ENCODE assay signal across 27 mouse cellular contexts in the genomic region with DNA sequence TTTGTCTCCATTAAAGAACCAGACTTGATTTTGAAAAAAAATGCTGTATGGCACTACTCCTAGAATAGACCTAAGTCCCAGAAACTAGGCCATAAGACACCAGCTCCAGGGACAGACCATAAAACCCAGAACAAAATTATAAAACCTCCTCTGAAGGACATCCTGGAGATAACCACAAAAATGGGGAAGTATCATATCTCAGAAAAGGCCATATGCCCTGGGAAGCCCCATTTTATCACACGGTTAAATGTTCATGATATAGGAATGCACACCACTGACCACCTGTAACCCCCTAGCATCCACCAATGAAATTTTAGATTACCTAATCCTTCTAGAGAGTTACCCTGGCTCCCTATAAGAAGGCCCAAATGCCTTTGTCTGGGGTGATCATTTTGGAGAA. TPM values are rescaled to one million over a fixed set of nuclear protein-coding genes. Genes with fewer than 3 reads are reported as not detected.
DNase-seq lines count a peak whose midpoint lies in the region; ATAC-seq and TF ChIP-seq lines count a peak whose summit lies in the region.
"Had no signal": no experiment of that assay in that cellular context is flagged by ENCODE, and none has a peak within 500 bp of the region (broad histone marks: within the 10 kb centered on the region; RNA-seq: fewer than 3 reads in every experiment).

No protein-coding gene starts in this region.

- peak overlapping the region in 1 of 2 experiments; percentile 13; a peak in 1 of 4 replicates for H3K4me3 ChIP-seq in MEL (ENCODE audit: control insufficient read depth in 1 of 2, insufficient read depth in 1 of 2, low read depth in 2 of 2, low read length in 2 of 2)
- no peak overlapping the region for H3K4me3 ChIP-seq in thymus, adult 2 months (ENCODE audit: control insufficient read depth, insufficient read depth, low read length)
- H3K4me3 ChIP-seq: embryonic facial prominence, embryonic 12.5 days; forebrain, embryonic 13.5 days; forebrain, embryonic 15.5 days had no signal

- no peaks in the 10 kb centered on the region for H3K27me3 ChIP-seq in MEL (ENCODE audit: control insufficient read depth in 1 of 2, insufficient read depth in 2 of 2, low read length in 2 of 2)
- no peaks in the 10 kb centered on the region; the same call in 1 of the 2 replicates for H3K27me3 ChIP-seq in thymus, adult 2 months (ENCODE audit: control insufficient read depth, insufficient read depth, low read length)
- H3K27me3 ChIP-seq: embryonic facial prominence, embryonic 12.5 days; forebrain, embryonic 13.5 days; forebrain, embryonic 15.5 days; Patski had no signal

- peaks cover 0 to 45% of the 10 kb centered on the region in 2 experiments; a peak in 2 of 4 replicates for H3K36me3 ChIP-seq in MEL (ENCODE audit: control insufficient read depth in 1 of 2, insufficient read depth in 2 of 2, low read length in 2 of 2)
- H3K36me3 ChIP-seq in thymus, adult 2 months (ENCODE audit: control insufficient read depth, insufficient read depth, low read length) = no peaks in the 10 kb centered on the region
- H3K36me3 ChIP-seq: embryonic facial prominence, embryonic 12.5 days; forebrain, embryonic 15.5 days had no signal

- peaks cover 20 to 25% of the 10 kb centered on the region in 2 experiments for H3K4me1 ChIP-seq in MEL (ENCODE audit: control insufficient read depth in 1 of 2, insufficient read depth in 2 of 2, low read length in 2 of 2)
- no peaks in the 10 kb centered on the region; the same call in 1 of the 2 replicates for H3K4me1 ChIP-seq in thymus, adult 2 months (replicated peaks; ENCODE audit: control insufficient read depth, insufficient read depth, low read length)
- H3K4me1 ChIP-seq: embryonic facial prominence, embryonic 12.5 days had no signal

- peak; percentile 48 for ATAC-seq in common myeloid progenitor, adult 5-6 weeks (replicated peaks; ENCODE audit: low read depth, poor library complexity, severe bottlenecking)
- peak; percentile 27 for ATAC-seq in megakaryocyte progenitor cell, adult 5-6 weeks (replicated peaks; ENCODE audit: poor library complexity)
- ATAC-seq: activated CD4-positive, CD25-positive, alpha-beta regulatory T cell, adult 4 months; forebrain, embryonic 13.5 days; forebrain, embryonic 15.5 days; forebrain, postnatal 0 days; Patski had no signal

- TF ChIP-seq EP300 in MEL (IDR thresholded peaks at IDR 0.05; ENCODE audit: low read depth in 1 of 2, low read length in 2 of 2) = peak; percentile 80 to 94

- H3K9me3 ChIP-seq in MEL (replicated peaks; ENCODE audit: insufficient read depth, low read length) = no peaks in the 10 kb centered on the region
- H3K9me3 ChIP-seq: embryonic facial prominence, embryonic 12.5 days; forebrain, embryonic 13.5 days; forebrain, embryonic 15.5 days had no signal

- no peak for TF ChIP-seq POLR2A in MEL (IDR thresholded peaks at IDR 0.05; ENCODE audit: control insufficient read depth in 1 of 2, insufficient read depth in 1 of 2, low read depth in 1 of 2, low read length in 2 of 2, poor library complexity in 1 of 2)
- no peak for TF ChIP-seq POLR2A in thymus, adult 2 months (IDR thresholded peaks at IDR 0.05; ENCODE audit: control insufficient read depth, extremely low read depth, insufficient read depth, low read length, poor library complexity)

- DNase-seq in 416B (ENCODE audit: low read depth) = peak; percentile 79
- peak; percentile 76 for DNase-seq in MEL (ENCODE audit: low read depth, low spot score)
- no peak for DNase-seq in thymus, adult 2 months
- no peak for DNase-seq in layer of hippocampus, postnatal 25 days (ENCODE audit: extremely low spot score in 1 of 2, low spot score in 1 of 2)
- DNase-seq in thymus, postnatal 36 days = no peak
- no peak for DNase-seq in kidney, postnatal 4 days
- DNase-seq: adrenal gland, adult 8-10 months; adrenal gland, postnatal 14 days; adrenal gland, postnatal 36 days; cerebellum, adult 11-12 months; cerebellum, adult 2 months; cerebellum, adult 9-10 months; cerebellum, postnatal 10 days; cerebellum, postnatal 25 days; embryo, embryonic 11 days; forebrain, postnatal 0 days had no signal

- TF ChIP-seq CTCF in MEL (IDR thresholded peaks at IDR 0.05 in 2 of 3, conservative IDR thresholded peaks at IDR 0.05 in 1 of 3; ENCODE audit: control insufficient read depth in 1 of 3, insufficient read depth in 1 of 3, low read depth in 2 of 3, low read length in 3 of 3, poor library complexity in 1 of 3, severe bottlenecking in 1 of 3) = no peak
- no peak for TF ChIP-seq CTCF in thymus, adult 2 months (IDR thresholded peaks at IDR 0.05; ENCODE audit: borderline replicate concordance, control insufficient read depth, extremely low read depth, insufficient read depth, low read length, poor library complexity)

- H3K79me2 ChIP-seq in MEL (ENCODE audit: control insufficient read depth, insufficient read depth, low read length, poor library complexity) = peaks cover 5% of the 10 kb centered on the region; the same call in 1 of the 2 replicates

- WGBS in thymus, adult 2 months = 27% methylated on average over 1 of the region's 1 CpGs

- H3K27ac ChIP-seq in MEL (ENCODE audit: control insufficient read depth, low read depth, low read length) = peak overlapping the region; percentile 39; the same call in 1 of the 2 replicates
- no peak overlapping the region for H3K27ac ChIP-seq in thymus, adult 2 months (ENCODE audit: control insufficient read depth, insufficient read depth, low read length)
- H3K27ac ChIP-seq: embryonic facial prominence, embryonic 12.5 days; forebrain, embryonic 13.5 days; forebrain, embryonic 15.5 days had no signal

- no peak for TF ChIP-seq RAD21 in MEL (IDR thresholded peaks at IDR 0.05; ENCODE audit: low read depth, low read length)

- no peak overlapping the region for H3K9ac ChIP-seq in MEL (ENCODE audit: control insufficient read depth, low read depth, low read length, poor library complexity, severe bottlenecking)
- H3K9ac ChIP-seq: embryonic facial prominence, embryonic 12.5 days; forebrain, embryonic 13.5 days; forebrain, embryonic 15.5 days; forebrain, postnatal 0 days had no signal

TF ChIP-seq in MEL, 35 proteins besides CTCF, POLR2A, EP300 and RAD21 (continues in another document):
- TF ChIP-seq CHD1 (IDR thresholded peaks at IDR 0.05; ENCODE audit: low read depth, low read length) (no peak), NELFE (IDR thresholded peaks at IDR 0.05; ENCODE audit: low read depth, low read length) (no peak), MYB (IDR thresholded peaks at IDR 0.05; ENCODE audit: low read depth, low read length) (peak; percentile 25; the same call in 1 of the 2 replicates), MAFK (IDR thresholded peaks at IDR 0.05; ENCODE audit: borderline replicate concordance, low read depth, low read length) (peak; percentile 47; the same call in 1 of the 2 replicates), CHD2 (IDR thresholded peaks at IDR 0.05; ENCODE audit: low read length) (0 out of 2 replicates have a peak, but pooled peaks have one; percentile 22), MAX (IDR thresholded peaks at IDR 0.05; ENCODE audit: low read length) (0 out of 2 replicates have a peak, but pooled peaks have one; percentile 45), TCF12 (IDR thresholded peaks at IDR 0.05; ENCODE audit: low read depth, low read length) (peak; percentile 73), GATA1 (IDR thresholded peaks at IDR 0.05; ENCODE audit: low read depth, low read length) (peak; percentile 80), RCOR1 (IDR thresholded peaks at IDR 0.05; ENCODE audit: low read depth, low read length) (peak; percentile 86), JUND (IDR thresholded peaks at IDR 0.05; ENCODE audit: low read depth, low read length) (no peak), USF1 (IDR thresholded peaks at IDR 0.05; ENCODE audit: low read depth, low read length) (no peak), BHLHE40 (IDR thresholded peaks at IDR 0.05; ENCODE audit: borderline replicate concordance, low read depth, low read length) (peak; percentile 45; the same call in 1 of the 2 replicates), MEF2A (IDR thresholded peaks at IDR 0.05; ENCODE audit: extremely low read depth, insufficient replicate concordance, low read depth, low read length, poor library complexity, severe bottlenecking) (no peak)

RNA-seq across cellular contexts. Expression of gene 9130008F23Rik, which starts 4.8 kb away (rescaled TPM):
- total RNA-seq in MEL (2012; rRNA removed) = 1.2 and 1.3 TPM in 2 replicates
- 1 to 10 TPM in 1 of 2 experiments, not detected in 1; 1.1 TPM for polyA plus RNA-seq in MEL (2012; ENCODE audit: insufficient read depth in 1 of 2, insufficient read length in 2 of 2, low read depth in 1 of 2, low replicate concordance in 2 of 2, missing spikeins in 1 of 2)
- 5.7 and 6.2 TPM in 2 replicates for total RNA-seq in common myeloid progenitor, adult 5-6 weeks (2017)
- 0.94 and 1.2 TPM in 2 replicates for total RNA-seq in megakaryocyte progenitor cell, adult 5-6 weeks (2015)
- 3.2 and 6.0 TPM in 2 replicates for total RNA-seq in megakaryocyte progenitor cell, adult 5-6 weeks (2017)
- 0.70 and 1.3 TPM in 2 replicates for polyA plus RNA-seq in thymus, adult 2 months (2012; rRNA removed)
- under 1 TPM; 0.21 to 0.22 TPM for total RNA-seq in layer of hippocampus, postnatal 25 days (2021)
- polyA plus RNA-seq: activated CD4-positive, CD25-positive, alpha-beta regulatory T cell, adult 4 months had no signal

RNA-seq across cellular contexts. Expression of gene Glyatl3, which starts 38.6 kb away (rescaled TPM):
- total RNA-seq in MEL (2012; rRNA removed) = not detected in 2 replicates
- under 1 TPM in 1 of 2 experiments, not detected in 1; 0.33 TPM for polyA plus RNA-seq in MEL (2012; ENCODE audit: insufficient read depth in 1 of 2, insufficient read length in 2 of 2, low read depth in 1 of 2, low replicate concordance in 2 of 2, missing spikeins in 1 of 2)
- total RNA-seq in common myeloid progenitor, adult 5-6 weeks (2017) = not detected in 2 replicates
- total RNA-seq in megakaryocyte progenitor cell, adult 5-6 weeks (2015) = not detected in 2 replicates
- not detected in 2 replicates for total RNA-seq in megakaryocyte progenitor cell, adult 5-6 weeks (2017)
- polyA plus RNA-seq in thymus, adult 2 months (2012; rRNA removed) = 0.09 and 0.27 TPM in 2 replicates
- total RNA-seq in layer of hippocampus, postnatal 25 days (2021) = not detected
- total RNA-seq: adrenal gland, adult 18-20 months; adrenal gland, adult 8-10 months; adrenal gland, postnatal 14 days; adrenal gland, postnatal 36 days; ES-E14; forebrain, postnatal 0 days had no signal
- polyA plus RNA-seq: activated CD4-positive, CD25-positive, alpha-beta regulatory T cell, adult 4 months; C2C12; cerebellum, adult 2 months; forebrain, embryonic 11.5 days; forebrain, embryonic 13.5 days; forebrain, embryonic 15.5 days; forebrain, postnatal 0 days; Patski had no signal

RNA-seq across cellular contexts. Expression of gene Mut, which starts 58.9 kb away (rescaled TPM):
- total RNA-seq in MEL (2012; rRNA removed) = 21.2 and 25.8 TPM in 2 replicates
- polyA plus RNA-seq in MEL (2012; ENCODE audit: insufficient read depth in 1 of 2, insufficient read length in 2 of 2, low read depth in 1 of 2, low replicate concordance in 2 of 2, missing spikeins in 1 of 2) = 10 to 100 TPM; 25.0 to 65.8 TPM
- total RNA-seq in common myeloid progenitor, adult 5-6 weeks (2017) = 30.6 and 31.2 TPM in 2 replicates
- total RNA-seq in megakaryocyte progenitor cell, adult 5-6 weeks (2015) = 20.8 and 22.2 TPM in 2 replicates
- 26.7 and 33.2 TPM in 2 replicates for total RNA-seq in megakaryocyte progenitor cell, adult 5-6 weeks (2017)
- polyA plus RNA-seq in thymus, adult 2 months (2012; rRNA removed) = 9.1 and 9.2 TPM in 2 replicates
- 10 to 100 TPM; 43.8 to 49.5 TPM for total RNA-seq in layer of hippocampus, postnatal 25 days (2021)

RNA-seq across cellular contexts. Expression of gene Cenpq, which starts 59.3 kb away (rescaled TPM):
- total RNA-seq in MEL (2012; rRNA removed) = 18.9 and 20.9 TPM in 2 replicates
- polyA plus RNA-seq in MEL (2012; ENCODE audit: insufficient read depth in 1 of 2, insufficient read length in 2 of 2, low read depth in 1 of 2, low replicate concordance in 2 of 2, missing spikeins in 1 of 2) = 10 to 100 TPM in 1 of 2 experiments, not detected in 1; 25.5 TPM
- total RNA-seq in common myeloid progenitor, adult 5-6 weeks (2017) = 59.5 and 60.1 TPM in 2 replicates
- 49.8 and 51.9 TPM in 2 replicates for total RNA-seq in megakaryocyte progenitor cell, adult 5-6 weeks (2015)
- total RNA-seq in megakaryocyte progenitor cell, adult 5-6 weeks (2017) = 53.6 and 56.3 TPM in 2 replicates
- 3.9 and 4.8 TPM in 2 replicates for polyA plus RNA-seq in thymus, adult 2 months (2012; rRNA removed)
- total RNA-seq in layer of hippocampus, postnatal 25 days (2021) = 1 to 10 TPM; 3.4 to 4.0 TPM

Comparison
In these comparisons a context has a peak if more than half of its experiments do, and no peak if none do; other contexts are left out.
1. DNase-seq: peak in 416B (single experiment) and MEL (single experiment); none in thymus, adult 2 months (single experiment), layer of hippocampus, postnatal 25 days (0 of 2), thymus, postnatal 36 days (0 of 2) and kidney, postnatal 4 days (0 of 2).